Mouse (Mus musculus) liver, postnatal 0 days (tissue): ENCODE results near the gene Dock6.

Source experiments
- CTCF ChIP-seq: sonication (generic); IDR thresholded peaks from 2 replicates; pipeline ENCODE4 v1.5.1; 2016; ENCODE audit warnings: antibody characterized with exemption, low read depth
- EP300 ChIP-seq: IDR thresholded peaks from 2 replicates; pipeline ENCODE4 v1.6.1; 2016; ENCODE audit warnings: antibody characterized with exemption, low read depth, mild to moderate bottlenecking

DNA sequence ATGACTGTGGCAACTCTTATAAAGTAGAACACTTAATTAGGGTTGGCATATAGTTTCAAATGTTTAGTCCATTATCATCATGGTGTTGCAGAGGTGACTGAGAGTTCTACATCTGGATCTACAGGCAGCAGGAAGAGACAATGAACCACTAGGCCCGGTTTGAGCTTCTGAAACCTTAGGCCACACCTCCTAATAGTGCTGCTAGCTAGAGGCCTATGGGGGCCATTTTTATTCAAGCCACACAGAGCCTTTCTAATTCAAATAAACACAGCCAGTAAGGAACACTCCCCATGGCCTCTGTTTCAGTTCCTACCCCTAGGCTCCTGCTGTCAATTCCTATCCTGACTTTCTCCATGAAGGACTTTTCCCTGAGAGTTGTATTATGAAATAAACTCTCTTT lies 9.7 kb upstream of the Dock6 start:
- TF ChIP-seq EP300 = no peak
- TF ChIP-seq CTCF = no peak
